Mouse (Mus musculus) embryonic facial prominence, embryonic 12.5 days (tissue): Measurements from ENCODE around the gene Chtop. TPM values are rescaled to one million over a fixed set of nuclear protein-coding genes. Genes with fewer than 3 reads are reported as not detected.

Experiments
- ATAC-seq: fragments of 200-750 bp; cut with Nextera tagmentation; 2 replicates; pipeline ENCODE4 v1.8.0; 2017; ENCODE audit not compliant: insufficient number of reproducible peaks, insufficient read depth, low FRiP score, low TSS enrichment
- H3K27ac ChIP-seq: fragments of 300-500 bp; sonication (generic); 2 replicates; pipeline ENCODE4 v1.5.1; 2016; ENCODE audit warnings: mild to moderate bottlenecking
- H3K27me3 ChIP-seq: fragments of 300-500 bp; sonication (generic); 2 replicates; pipeline ENCODE4 v1.6.1; 2016; ENCODE audit warnings: mild to moderate bottlenecking, moderate library complexity
- H3K36me3 ChIP-seq: fragments of 300-500 bp; sonication (generic); 2 replicates; pipeline ENCODE4 v1.6.1; 2016; ENCODE audit warnings: mild to moderate bottlenecking
- H3K4me1 ChIP-seq: fragments of 300-500 bp; sonication (generic); 2 replicates; pipeline ENCODE4 v1.6.1; 2016
- H3K4me2 ChIP-seq: fragments of 300-500 bp; sonication (generic); replicated peaks from 2 replicates; pipeline ENCODE4 v1.6.1; 2016; ENCODE audit warnings: mild to moderate bottlenecking, moderate library complexity
- H3K4me3 ChIP-seq: fragments of 300-500 bp; sonication (generic); 2 replicates; pipeline ENCODE4 v1.5.1; 2016; ENCODE audit warnings: mild to moderate bottlenecking
- H3K9ac ChIP-seq: fragments of 300-500 bp; sonication (generic); 2 replicates; pipeline ENCODE4 v1.6.1; 2016; ENCODE audit warnings: mild to moderate bottlenecking, moderate library complexity
- H3K9me3 ChIP-seq: fragments of 300-500 bp; sonication (generic); 2 replicates; pipeline ENCODE4 v1.6.1; 2016; ENCODE audit warnings: mild to moderate bottlenecking, moderate library complexity
- WGBS: fragments of 180-500 bp; shearing (Covaris S2); methylation state at CpG from one replicate; pipeline ENCODE4 v1.1.7; 2016; 5-methylcytosine and 5-hydroxymethylcytosine counted together
- polyA plus RNA-seq: library from polyadenylated mRNA; unstranded; fragments of >200 nt; fragmentation: Nextera tagmentation; extraction: Ambion mirVana; gene quantifications from 2 replicates; pipeline ENCODE4 v1.2.1, GENCODE M21; 2016

The Chtop gene
- polyA plus RNA-seq, 1 experiment from 2014 or later = 209 TPM

DNA sequence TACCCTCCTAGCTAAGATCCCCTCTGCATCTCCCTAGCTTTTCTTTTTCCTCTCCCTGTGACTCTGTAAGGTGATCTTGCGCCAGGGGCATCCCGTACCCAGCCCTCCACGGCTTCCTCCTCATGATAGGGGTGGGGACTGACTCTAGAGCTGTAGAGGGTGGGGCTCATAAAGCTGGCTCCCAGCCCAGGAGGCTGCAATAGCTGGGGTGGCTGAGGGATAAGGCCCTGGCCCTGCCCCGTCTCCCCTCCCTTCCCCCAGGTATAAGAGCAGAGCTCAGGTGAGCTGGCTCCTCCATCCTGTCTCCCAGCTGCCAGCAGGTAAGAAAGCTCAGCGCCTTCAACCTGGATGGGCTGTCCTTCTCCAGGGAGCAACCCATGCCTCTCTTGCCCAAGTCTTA is 17.3 kb upstream of the Chtop start, which contains the start of gene S100a14:
Gene S100a14, plus strand, starts transcription at position 277 of the 400 bp plus-strand sequence.
- no peaks in the 10 kb centered on the region for H3K4me1 ChIP-seq
- H3K4me3 ChIP-seq = no peak within 1 kb of the TSS
- peak; percentile 65; the same call in 1 of the 2 replicates for ATAC-seq
- H3K4me2 ChIP-seq = no peak within 1 kb of the TSS
- 75% methylated on average over 5 of the region's 5 CpGs for WGBS
- no peaks in the 10 kb centered on the region for H3K36me3 ChIP-seq
- H3K27ac ChIP-seq = no peak within 1 kb of the TSS
- no peaks in the 10 kb centered on the region for H3K27me3 ChIP-seq
- no peaks in the 10 kb centered on the region for H3K9me3 ChIP-seq
- H3K9ac ChIP-seq = no peak within 1 kb of the TSS

- no peaks in the 10 kb centered on the region for H3K36me3 ChIP-seq
- no peak overlapping the region for H3K4me2 ChIP-seq
- no peak overlapping the region for H3K4me3 ChIP-seq
- 73% methylated on average over 2 of the region's 2 CpGs for WGBS
- ATAC-seq = no peak
- no peaks in the 10 kb centered on the region for H3K9me3 ChIP-seq
- no peaks in the 10 kb centered on the region for H3K27me3 ChIP-seq
- H3K4me1 ChIP-seq = no peaks in the 10 kb centered on the region
- no peak overlapping the region for H3K9ac ChIP-seq
- no peak overlapping the region for H3K27ac ChIP-seq
These were observed 16.8 kb upstream of the Chtop start for GRCm38 (mm10) chr3:90526076-90526475.

DNA sequence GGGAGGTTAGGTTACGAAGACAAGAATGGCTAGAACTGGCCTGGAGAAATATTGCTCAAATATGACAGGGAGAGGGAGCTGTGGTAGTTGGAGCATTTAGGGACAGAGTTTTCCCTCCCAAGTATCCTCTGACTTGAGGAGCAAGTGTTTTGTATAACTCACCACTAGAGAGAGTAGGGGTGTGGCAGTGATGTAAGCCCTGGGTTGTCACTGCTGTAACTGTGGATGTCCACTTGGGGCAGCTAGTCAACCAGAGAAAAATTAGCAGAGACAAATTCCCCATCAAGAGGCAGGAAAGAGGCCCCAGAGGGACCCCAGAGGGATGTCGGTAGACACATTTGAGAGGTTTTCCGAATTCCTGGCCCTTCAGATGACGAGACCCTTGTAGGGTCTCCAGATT is 16.1 kb upstream of the Chtop start:
- WGBS = 58% methylated on average over 4 of the region's 4 CpGs
- Histone ChIP-seq H3K4me3 (no peak overlapping the region), H3K4me2 (no peak overlapping the region), H3K36me3 (no peaks in the 10 kb centered on the region), H3K9me3 (no peaks in the 10 kb centered on the region), H3K27me3 (no peaks in the 10 kb centered on the region), H3K4me1 (no peaks in the 10 kb centered on the region), H3K27ac (no peak overlapping the region), H3K9ac (no peak overlapping the region)
- ATAC-seq = no peak

- no peak overlapping the region for H3K4me2 ChIP-seq
- no peak for ATAC-seq
- WGBS = 80% methylated on average over 4 of the region's 4 CpGs
These were observed 8.4 kb upstream of the Chtop start for GRCm38 (mm10) chr3:90517711-90518110.

DNA sequence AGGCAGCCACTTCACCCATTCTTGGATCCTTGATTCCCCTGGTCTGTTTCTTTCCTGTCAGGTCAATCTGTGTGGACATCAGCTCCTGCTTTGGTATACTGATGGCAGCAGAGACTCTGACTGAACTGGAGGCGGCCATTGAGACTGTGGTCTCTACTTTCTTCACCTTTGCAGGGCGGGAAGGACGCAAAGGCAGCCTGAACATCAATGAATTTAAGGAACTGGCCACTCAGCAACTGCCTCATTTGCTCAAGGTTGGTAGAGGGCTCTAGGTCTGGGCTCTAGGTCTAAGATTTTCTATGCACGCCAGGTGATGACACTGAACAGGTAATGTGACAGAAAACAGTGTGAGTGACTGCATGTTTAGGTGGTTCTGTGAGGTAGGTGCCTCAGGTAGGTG is 6.5 kb upstream of the Chtop start:
- peaks cover 20% of the 10 kb centered on the region for H3K27me3 ChIP-seq
- WGBS = 90% methylated on average over 4 of the region's 4 CpGs

More at GRCm38 (mm10) chr3:90517711-90518110, 8.4 kb upstream of the Chtop start:
- Histone ChIP-seq H3K9ac (no peak overlapping the region), H3K27ac (no peak overlapping the region), H3K9me3 (no peaks in the 10 kb centered on the region), H3K4me1 (peaks cover 16% of the 10 kb centered on the region), H3K36me3 (no peaks in the 10 kb centered on the region), H3K27me3 (peaks cover 16% of the 10 kb centered on the region), H3K4me3 (no peak overlapping the region)

GRCm38 (mm10) chr3:90515242-90515641 is 5.9 kb upstream of the Chtop start:
- Histone ChIP-seq H3K27me3 (peaks cover 20% of the 10 kb centered on the region), H3K27ac (no peak overlapping the region), H3K4me3 (peak overlapping the region; percentile 35), H3K4me2 (peak overlapping the region; percentile 70), H3K4me1 (peaks cover 16% of the 10 kb centered on the region), H3K9me3 (no peaks in the 10 kb centered on the region), H3K9ac (peak overlapping the region; percentile 42), H3K36me3 (no peaks in the 10 kb centered on the region)
- 36% methylated on average over 1 of the region's 1 CpGs for WGBS
- ATAC-seq = no peak

More for the DNA sequence above, 6.5 kb upstream of the Chtop start:
- Histone ChIP-seq H3K27ac (no peak overlapping the region), H3K4me3 (no peak overlapping the region), H3K4me1 (peaks cover 16% of the 10 kb centered on the region), H3K36me3 (no peaks in the 10 kb centered on the region), H3K9me3 (no peaks in the 10 kb centered on the region), H3K9ac (no peak overlapping the region), H3K4me2 (no peak overlapping the region)
- ATAC-seq = no peak

- peak; percentile 75; the same call in 1 of the 2 replicates for ATAC-seq
- Histone ChIP-seq H3K36me3 (no peaks in the 10 kb centered on the region), H3K27me3 (peaks cover 20% of the 10 kb centered on the region), H3K9ac (peak overlapping the region; percentile 42), H3K4me1 (peaks cover 16% of the 10 kb centered on the region), H3K4me3 (peak overlapping the region; percentile 35), H3K27ac (no peak overlapping the region), H3K9me3 (no peaks in the 10 kb centered on the region), H3K4me2 (peak overlapping the region; percentile 70)
- 1% methylated on average over 10 of the region's 10 CpGs for WGBS
These were observed 5.4 kb upstream of the Chtop start for GRCm38 (mm10) chr3:90514691-90515090.

- Histone ChIP-seq H3K4me2 (peak within 1 kb of the TSS; percentile 70), H3K4me1 (peaks cover 16% of the 10 kb centered on the region), H3K27me3 (peaks cover 20% of the 10 kb centered on the region), H3K4me3 (peak within 1 kb of the TSS; percentile 35), H3K36me3 (no peaks in the 10 kb centered on the region), H3K27ac (no peak within 1 kb of the TSS), H3K9ac (peak within 1 kb of the TSS; percentile 42), H3K9me3 (no peaks in the 10 kb centered on the region)
- ATAC-seq = no peak
- WGBS = 4% methylated on average over 25 of the region's 25 CpGs
These were observed 4.7 kb upstream of the Chtop start, which contains the start of the genes S100a1 and S100a13 for GRCm38 (mm10) chr3:90513796-90514590. TSS of gene S100a1 (minus strand) at chr3:90514392. TSS of gene S100a13 (plus strand) at chr3:90514435.

DNA sequence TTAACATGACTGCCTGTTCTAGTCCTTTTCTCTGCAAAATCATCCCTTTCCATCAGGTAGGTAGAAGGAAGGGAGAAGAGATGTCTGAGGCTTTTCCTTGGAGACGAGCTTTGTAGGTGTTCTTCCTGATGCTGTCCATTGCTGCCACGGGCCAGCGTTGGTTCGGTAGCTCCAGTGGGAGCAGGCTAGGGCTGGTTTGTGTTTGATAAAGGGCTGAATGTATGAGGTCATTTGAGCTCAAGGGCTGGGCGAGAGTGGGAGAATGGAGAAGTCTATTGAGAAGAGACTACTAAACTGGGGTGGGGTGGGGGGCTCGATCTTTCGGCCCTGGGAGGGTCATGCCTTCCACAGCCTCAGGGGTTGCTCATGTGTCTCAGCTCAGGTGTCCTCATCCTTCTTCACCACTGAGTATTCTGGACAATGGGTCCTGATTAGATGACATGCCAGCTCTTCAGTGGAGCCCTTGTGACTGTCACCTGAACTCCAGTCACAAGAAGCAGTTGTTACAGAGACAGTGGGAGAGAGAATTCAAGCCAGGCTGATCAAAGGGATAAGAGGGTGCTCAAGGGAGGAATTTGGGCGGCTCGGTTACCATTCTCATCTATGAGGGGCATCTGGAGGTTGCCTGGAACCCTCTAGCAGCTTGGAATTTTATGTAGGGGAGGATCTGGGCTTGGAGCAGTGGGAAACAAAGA is 3.8 kb upstream of the Chtop start:
- Histone ChIP-seq H3K27ac (no peak overlapping the region), H3K4me2 (no peak overlapping the region; the same call in 1 of the 2 replicates), H3K9me3 (no peaks in the 10 kb centered on the region), H3K27me3 (peaks cover 20% of the 10 kb centered on the region), H3K9ac (no peak overlapping the region), H3K4me3 (no peak overlapping the region), H3K4me1 (peaks cover 16% of the 10 kb centered on the region), H3K36me3 (no peaks in the 10 kb centered on the region)
- no peak for ATAC-seq
- 71% methylated on average over 9 of the region's 9 CpGs for WGBS

DNA sequence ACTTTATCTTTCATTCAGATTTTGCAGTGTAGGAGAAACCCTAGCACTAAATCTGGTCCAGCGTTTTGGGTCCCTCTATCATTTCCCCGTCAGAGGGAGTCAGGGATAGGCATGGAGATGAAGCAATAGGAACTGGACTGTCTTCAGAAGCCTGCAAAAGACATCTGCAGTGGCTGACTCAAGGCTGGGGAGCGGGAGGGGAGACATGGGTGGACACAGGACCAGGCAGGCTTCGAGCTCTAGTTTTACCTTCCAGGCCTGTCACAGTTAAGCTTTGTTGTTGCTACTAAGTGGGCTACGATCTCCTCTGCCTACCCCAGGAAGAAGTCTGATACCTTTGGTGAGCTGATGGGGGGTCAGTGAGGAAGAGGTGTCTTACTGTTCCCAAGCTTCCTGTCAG is 3.0 kb upstream of the Chtop start:
- Histone ChIP-seq H3K4me2 (no peak overlapping the region), H3K4me3 (no peak overlapping the region), H3K9ac (no peak overlapping the region), H3K4me1 (peaks cover 24% of the 10 kb centered on the region), H3K9me3 (no peaks in the 10 kb centered on the region), H3K27me3 (peaks cover 20% of the 10 kb centered on the region), H3K27ac (no peak overlapping the region), H3K36me3 (peaks cover 4% of the 10 kb centered on the region; the same call in 1 of the 2 replicates)
- ATAC-seq = no peak
- 84% methylated on average over 5 of the region's 5 CpGs for WGBS

- Histone ChIP-seq H3K27ac (peak overlapping the region; percentile 91), H3K4me1 (peaks cover 16% of the 10 kb centered on the region), H3K36me3 (peaks cover 27% of the 10 kb centered on the region), H3K9me3 (no peaks in the 10 kb centered on the region), H3K4me2 (peak overlapping the region; percentile 79), H3K9ac (0 out of 2 replicates have a peak overlapping the region, but pooled peaks have one; percentile 5), H3K4me3 (peak overlapping the region; percentile 90), H3K27me3 (peaks cover 16% of the 10 kb centered on the region)
- 18% methylated on average over 2 of the region's 2 CpGs for WGBS
- no peak for ATAC-seq
These were observed 437 bp upstream of the Chtop start for GRCm38 (mm10) chr3:90509747-90510123.
